Mouse (Mus musculus) bone marrow macrophage, adult 2 months (primary cell): ENCODE measurements around the gene Stk19.

Experiments
- CTCF ChIP-seq: IDR thresholded peaks from 2 replicates; pipeline ENCODE4 v1.5.1; 2012; ENCODE audit warnings: low read depth, mild to moderate bottlenecking, low read length, moderate library complexity
- POLR2A ChIP-seq: IDR thresholded peaks from 2 replicates; pipeline ENCODE4 v1.6.1; 2012; ENCODE audit warnings: mild to moderate bottlenecking, low read depth, low read length, borderline replicate concordance

- TF ChIP-seq POLR2A (no peak), CTCF (no peak)
Observed at GRCm38 (mm10) chr17:34884704-34885103, 48.0 kb upstream of the Stk19 start.
